Mouse (Mus musculus) liver, embryonic 16.5 days (tissue): ENCODE results near the gene Uhrf1. TPM values are rescaled to one million over a fixed set of nuclear protein-coding genes. Genes with fewer than 3 reads are reported as not detected.

Source experiments
- ATAC-seq: fragments of 200-750 bp; cut with Nextera tagmentation; 2 replicates; pipeline ENCODE4 v1.8.0; 2017; ENCODE audit warnings: low read depth, mild to moderate bottlenecking, moderate number of reproducible peaks, moderate library complexity
- H3K27ac ChIP-seq: fragments of 300-500 bp; sonication (generic); 2 replicates; pipeline ENCODE4 v1.5.1; 2014; ENCODE audit warnings: mild to moderate bottlenecking, low read length
- H3K27me3 ChIP-seq: fragments of 300-500 bp; sonication (generic); 2 replicates; pipeline ENCODE4 v1.6.1; 2014; ENCODE audit warnings: low read depth, low read length, mixed read lengths; ENCODE audit not compliant: control insufficient read depth, insufficient read depth
- H3K36me3 ChIP-seq: fragments of 300-500 bp; sonication (generic); 2 replicates; pipeline ENCODE4 v1.6.1; 2014; ENCODE audit warnings: mild to moderate bottlenecking; ENCODE audit not compliant: control insufficient read depth, insufficient read depth
- H3K4me1 ChIP-seq: fragments of 300-500 bp; sonication (generic); 2 replicates; pipeline ENCODE4 v1.6.1; 2014; ENCODE audit warnings: low read depth, low read length, mixed read lengths; ENCODE audit not compliant: control insufficient read depth
- H3K4me2 ChIP-seq: fragments of 300-500 bp; sonication (generic); 2 replicates; pipeline ENCODE4 v1.6.1; 2014; ENCODE audit warnings: low read depth, low read length, mixed read lengths
- H3K4me3 ChIP-seq: fragments of 300-500 bp; sonication (generic); 2 replicates; pipeline ENCODE4 v1.5.1; 2014; ENCODE audit warnings: low read depth, mild to moderate bottlenecking, low read length
- H3K9ac ChIP-seq: fragments of 300-500 bp; sonication (generic); 2 replicates; pipeline ENCODE4 v1.6.1; 2014; ENCODE audit warnings: low read depth, low read length
- H3K9me3 ChIP-seq: fragments of 300-500 bp; sonication (generic); replicated peaks from 2 replicates; pipeline ENCODE4 v1.6.1; 2016; ENCODE audit warnings: low read length; ENCODE audit not compliant: control insufficient read depth
- WGBS: fragments of 180-500 bp; shearing (Covaris S2); extraction: QIAGEN DNeasy Blood & Tissue Kit; methylation state at CpG from one replicate; pipeline ENCODE4 v1.1.7; 2014; ENCODE audit not compliant: insufficient replicate concordance; 5-methylcytosine and 5-hydroxymethylcytosine counted together
- polyA plus RNA-seq: library from polyadenylated mRNA; unstranded; fragments of >200 nt; fragmentation: Nextera tagmentation; extraction: Ambion mirVana; gene quantifications from 2 replicates; pipeline ENCODE4 v1.2.1, GENCODE M21; 2015

Gene Uhrf1
- polyA plus RNA-seq, 1 experiment from 2014 or later = 86.0 TPM

DNA sequence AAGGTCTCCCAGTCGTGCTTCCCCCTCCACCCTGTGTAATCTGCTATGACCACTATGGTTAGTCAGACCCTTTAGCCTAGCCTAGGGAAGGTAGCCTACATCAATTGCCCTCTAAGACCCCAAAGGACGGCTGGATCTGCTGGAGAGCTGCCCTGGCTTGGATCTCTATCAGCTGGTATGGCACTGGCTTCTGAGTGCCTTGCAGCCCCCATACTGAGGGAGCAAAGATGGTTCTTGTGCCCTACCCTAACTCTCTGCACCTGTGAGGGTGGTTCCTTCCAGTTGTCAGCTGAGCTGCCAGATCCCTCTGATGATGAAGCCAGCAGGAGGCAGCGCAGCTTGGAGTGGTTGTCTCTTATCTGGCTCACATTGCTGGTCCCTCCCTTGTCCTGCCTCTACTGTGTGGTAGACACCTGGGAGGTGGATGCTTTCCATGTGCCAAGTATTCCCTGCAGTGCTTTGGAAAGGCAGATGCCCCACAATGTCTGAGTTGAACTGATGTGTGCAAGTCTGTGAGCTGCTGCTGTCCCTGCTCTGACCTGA is 56.1 kb downstream of the Uhrf1 start:
- Histone ChIP-seq H3K4me1 (no peaks in the 10 kb centered on the region), H3K27ac (no peak overlapping the region), H3K9me3 (no peaks in the 10 kb centered on the region), H3K4me2 (no peak overlapping the region), H3K9ac (no peak overlapping the region), H3K4me3 (no peak overlapping the region), H3K27me3 (no peaks in the 10 kb centered on the region), H3K36me3 (peaks cover 6% of the 10 kb centered on the region; the same call in 1 of the 2 replicates)
- ATAC-seq = no peak
- 59% methylated on average over 3 of the region's 3 CpGs for WGBS

DNA sequence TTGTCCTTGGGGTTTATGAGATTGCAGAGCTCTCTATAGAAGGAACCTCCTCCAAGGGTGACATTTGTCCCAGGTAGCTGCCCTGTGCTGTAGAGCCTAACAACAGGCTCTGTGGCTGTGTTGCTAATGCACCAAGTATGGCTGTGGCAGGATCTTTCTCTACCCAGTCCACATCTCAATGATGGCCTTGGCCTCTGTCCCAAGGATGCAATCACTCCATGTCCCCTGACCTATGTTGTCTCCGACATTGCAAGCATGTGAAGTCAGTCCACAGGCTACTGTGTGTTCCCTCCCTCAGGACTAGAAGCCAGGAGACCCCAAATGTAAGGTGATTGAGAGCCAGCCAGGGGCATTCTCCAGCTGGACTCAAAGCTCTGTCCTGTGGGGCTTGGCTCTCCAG is 56.7 kb downstream of the Uhrf1 start:
- H3K27me3 ChIP-seq = no peaks in the 10 kb centered on the region
- H3K9me3 ChIP-seq = no peaks in the 10 kb centered on the region
- no peak overlapping the region for H3K4me3 ChIP-seq
- H3K4me2 ChIP-seq = no peak overlapping the region
- no peak overlapping the region for H3K27ac ChIP-seq
- no peaks in the 10 kb centered on the region for H3K4me1 ChIP-seq
- no peak overlapping the region for H3K9ac ChIP-seq
- peaks cover 6% of the 10 kb centered on the region; the same call in 1 of the 2 replicates for H3K36me3 ChIP-seq
- 73% methylated on average over 1 of the region's 1 CpGs for WGBS
- no peak for ATAC-seq

DNA sequence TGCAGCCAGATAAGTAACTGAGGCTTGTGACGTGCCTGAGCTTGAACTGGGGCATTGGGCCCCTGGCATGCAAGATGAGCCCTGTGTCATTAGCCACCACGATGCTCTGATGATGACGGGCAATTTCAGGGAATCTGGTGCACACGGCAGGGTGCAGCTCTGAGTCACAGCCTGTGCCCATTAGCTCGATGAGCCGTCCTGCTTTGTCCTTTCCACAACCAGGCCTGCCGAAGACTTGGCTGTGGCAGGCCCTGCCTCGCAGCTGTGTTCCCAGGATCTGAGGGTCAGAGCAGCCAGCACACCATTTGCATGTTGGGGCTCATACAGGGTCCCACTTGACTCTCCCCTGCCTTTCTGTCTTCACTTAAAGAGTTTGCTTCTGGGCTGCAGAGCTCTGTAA is 57.3 kb downstream of the Uhrf1 start:
- Histone ChIP-seq H3K27ac (no peak overlapping the region), H3K4me3 (no peak overlapping the region), H3K4me1 (no peaks in the 10 kb centered on the region), H3K9ac (no peak overlapping the region), H3K27me3 (no peaks in the 10 kb centered on the region), H3K36me3 (peaks cover 6% of the 10 kb centered on the region; the same call in 1 of the 2 replicates), H3K9me3 (no peaks in the 10 kb centered on the region), H3K4me2 (no peak overlapping the region)
- 76% methylated on average over 8 of the region's 8 CpGs for WGBS
- no peak for ATAC-seq

DNA sequence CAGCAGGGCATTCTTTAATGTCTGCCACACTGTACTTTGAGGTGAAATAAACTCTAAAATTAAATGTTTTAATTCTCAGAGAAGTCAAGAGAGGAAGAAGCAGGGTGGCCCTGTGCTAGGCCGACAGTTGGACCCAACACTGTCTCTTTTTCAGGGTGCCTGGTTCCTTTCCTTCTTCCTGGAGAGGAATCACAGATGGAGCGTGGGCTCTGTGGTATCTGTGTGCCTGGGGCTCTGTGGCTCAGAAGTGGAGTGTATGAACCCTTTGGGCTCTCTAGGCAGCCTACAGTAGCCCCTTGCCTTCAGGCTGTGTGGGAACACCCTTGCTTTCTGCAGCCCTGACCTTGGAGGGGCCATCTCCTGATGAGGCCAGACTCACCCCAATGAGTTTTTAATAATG is 58.4 kb downstream of the Uhrf1 start:
- Histone ChIP-seq H3K9ac (no peak overlapping the region), H3K9me3 (no peaks in the 10 kb centered on the region), H3K27me3 (no peaks in the 10 kb centered on the region), H3K27ac (no peak overlapping the region), H3K4me1 (no peaks in the 10 kb centered on the region), H3K36me3 (no peaks in the 10 kb centered on the region), H3K4me3 (no peak overlapping the region), H3K4me2 (no peak overlapping the region)
- WGBS = 60% methylated on average over 2 of the region's 2 CpGs
- no peak for ATAC-seq

DNA sequence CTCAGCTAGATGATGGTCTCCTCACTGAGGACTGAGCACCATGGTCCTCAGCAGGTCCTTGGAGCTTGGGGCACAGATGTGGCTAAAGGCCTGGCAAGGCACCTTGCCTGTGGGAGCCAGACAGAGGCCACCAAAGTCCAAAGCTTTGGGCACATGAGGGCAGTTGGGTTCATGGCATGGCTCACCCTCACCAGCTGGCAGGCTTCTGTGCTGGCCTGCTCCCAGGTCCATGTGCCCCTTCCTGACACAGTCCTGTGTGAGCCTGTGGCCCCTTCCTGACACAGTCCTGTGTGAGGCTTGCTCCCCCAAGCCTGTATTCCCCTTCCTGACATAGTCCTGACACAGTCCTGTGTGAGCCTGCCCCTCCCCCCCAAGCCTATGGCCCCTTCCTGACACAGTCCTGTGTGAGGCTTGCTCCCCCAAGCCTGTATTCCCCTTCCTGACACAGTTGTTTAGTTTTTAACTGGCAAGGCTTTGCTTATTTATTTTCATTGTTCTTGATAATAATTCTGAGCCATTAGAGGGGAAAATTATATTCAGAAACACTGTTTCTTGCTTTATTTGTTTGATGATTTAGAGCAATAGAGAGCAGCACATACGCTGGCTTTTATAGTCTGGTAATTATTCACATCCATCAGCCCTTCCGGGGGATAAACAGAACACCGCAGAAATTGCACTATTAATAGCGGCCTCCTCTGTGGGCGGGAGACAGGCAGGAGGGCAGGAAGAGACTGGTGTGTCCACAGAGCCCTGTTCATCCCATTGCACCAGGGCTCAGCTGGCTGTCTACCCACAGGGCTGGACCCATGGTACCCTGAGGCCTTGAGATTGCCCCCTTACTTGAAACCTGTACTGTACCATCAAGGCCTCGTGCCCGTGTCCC is 62.9 kb downstream of the Uhrf1 start:
- no peaks in the 10 kb centered on the region for H3K27me3 ChIP-seq
- no peak overlapping the region for H3K9ac ChIP-seq
- H3K4me2 ChIP-seq = no peak overlapping the region
- H3K4me1 ChIP-seq = no peaks in the 10 kb centered on the region
- H3K9me3 ChIP-seq = no peaks in the 10 kb centered on the region
- ATAC-seq = no peak; the same call in 1 of the 2 replicates
- no peak overlapping the region for H3K4me3 ChIP-seq
- H3K27ac ChIP-seq = no peak overlapping the region
- H3K36me3 ChIP-seq = no peaks in the 10 kb centered on the region
- 46% methylated on average over 7 of the region's 7 CpGs for WGBS

DNA sequence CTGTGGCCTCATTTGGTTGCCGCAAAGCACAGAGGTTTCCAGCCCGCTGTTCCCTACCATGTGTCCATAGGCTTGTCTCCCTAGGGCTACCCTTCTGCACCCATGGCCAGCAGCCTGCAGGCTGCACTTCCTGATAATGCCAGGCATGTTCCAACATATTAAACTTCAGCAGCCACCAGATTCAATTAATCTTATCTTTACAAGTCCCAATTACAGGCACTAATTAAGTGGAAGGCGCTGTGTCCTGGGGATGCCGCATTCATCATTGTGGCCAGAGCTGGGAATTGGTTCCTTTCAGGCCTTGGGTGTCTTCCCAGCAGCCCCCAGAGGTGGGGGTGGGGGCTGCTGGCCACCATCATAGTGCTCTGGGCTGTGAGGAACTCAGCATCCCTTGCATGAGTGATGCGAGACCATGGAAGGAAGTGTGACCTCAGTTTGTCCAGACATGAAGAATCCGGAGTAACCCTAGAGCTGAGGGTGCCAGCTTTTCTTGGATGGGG is 65.2 kb downstream of the Uhrf1 start:
- Histone ChIP-seq H3K9me3 (no peaks in the 10 kb centered on the region), H3K36me3 (no peaks in the 10 kb centered on the region), H3K9ac (no peak overlapping the region), H3K4me1 (no peaks in the 10 kb centered on the region), H3K27ac (no peak overlapping the region), H3K4me2 (no peak overlapping the region), H3K27me3 (no peaks in the 10 kb centered on the region), H3K4me3 (no peak overlapping the region)
- WGBS = 85% methylated on average over 6 of the region's 6 CpGs
- ATAC-seq = no peak

DNA sequence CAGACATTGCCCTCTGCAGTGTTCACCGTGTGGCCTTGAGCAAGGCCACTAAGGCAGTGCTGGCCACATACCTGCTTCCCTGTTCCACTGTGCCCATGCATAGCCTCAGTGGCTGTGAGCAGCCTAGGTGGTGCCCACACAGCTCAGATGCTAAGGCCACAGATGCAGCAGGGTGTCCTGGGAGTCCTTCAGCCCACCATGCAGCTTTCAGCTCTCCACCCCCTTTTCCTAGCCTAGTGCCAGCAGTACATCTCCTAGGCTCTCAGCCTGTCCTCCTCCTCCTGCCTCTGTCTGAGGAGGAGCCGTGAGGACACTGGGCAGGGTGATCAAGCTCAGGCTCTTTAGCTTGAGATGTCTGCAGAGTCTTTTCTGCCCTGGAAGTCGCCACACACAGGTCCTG is 67.0 kb downstream of the Uhrf1 start:
- Histone ChIP-seq H3K27ac (no peak overlapping the region), H3K36me3 (no peaks in the 10 kb centered on the region), H3K4me2 (no peak overlapping the region), H3K4me1 (peaks cover 4% of the 10 kb centered on the region; the same call in 1 of the 2 replicates), H3K9me3 (no peaks in the 10 kb centered on the region), H3K9ac (no peak overlapping the region), H3K4me3 (no peak overlapping the region), H3K27me3 (no peaks in the 10 kb centered on the region)
- 66% methylated on average over 3 of the region's 3 CpGs for WGBS
- no peak for ATAC-seq

DNA sequence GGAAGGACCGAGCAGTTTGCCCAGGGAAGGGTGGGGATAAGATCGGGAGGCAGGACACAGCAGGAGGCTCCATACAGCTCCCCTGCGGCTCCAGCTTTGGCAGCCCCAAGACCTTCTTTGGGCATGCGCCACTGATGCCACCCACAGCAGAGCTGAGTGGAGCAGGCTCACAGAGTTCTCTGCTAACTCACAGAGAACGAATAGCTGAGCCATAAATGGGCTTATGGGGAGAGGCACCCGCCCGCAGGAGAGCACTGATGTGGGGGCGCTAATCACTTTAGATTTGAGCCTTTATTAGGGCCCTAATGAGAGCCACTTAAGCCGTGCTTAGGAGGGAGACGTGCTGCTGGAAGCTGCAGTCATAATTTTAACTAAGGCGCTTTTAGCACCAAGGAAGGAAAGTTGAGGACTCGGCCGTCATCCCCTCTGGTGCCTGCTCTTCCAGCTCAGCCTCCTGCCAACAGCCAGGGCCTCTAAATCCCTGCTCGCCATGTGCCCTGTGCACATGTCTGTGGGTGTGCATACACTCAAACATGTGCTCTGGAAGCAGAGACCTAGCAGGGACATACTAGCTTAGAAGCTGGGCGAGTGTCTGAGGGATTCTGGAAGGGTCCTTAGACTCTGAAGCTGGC is 68.0 kb downstream of the Uhrf1 start:
- Histone ChIP-seq H3K4me2 (no peak overlapping the region), H3K4me3 (no peak overlapping the region), H3K9me3 (no peaks in the 10 kb centered on the region), H3K4me1 (peaks cover 4% of the 10 kb centered on the region; the same call in 1 of the 2 replicates), H3K9ac (no peak overlapping the region), H3K27me3 (no peaks in the 10 kb centered on the region), H3K27ac (no peak overlapping the region), H3K36me3 (no peaks in the 10 kb centered on the region)
- no peak for ATAC-seq
- 78% methylated on average over 15 of the region's 15 CpGs for WGBS

DNA sequence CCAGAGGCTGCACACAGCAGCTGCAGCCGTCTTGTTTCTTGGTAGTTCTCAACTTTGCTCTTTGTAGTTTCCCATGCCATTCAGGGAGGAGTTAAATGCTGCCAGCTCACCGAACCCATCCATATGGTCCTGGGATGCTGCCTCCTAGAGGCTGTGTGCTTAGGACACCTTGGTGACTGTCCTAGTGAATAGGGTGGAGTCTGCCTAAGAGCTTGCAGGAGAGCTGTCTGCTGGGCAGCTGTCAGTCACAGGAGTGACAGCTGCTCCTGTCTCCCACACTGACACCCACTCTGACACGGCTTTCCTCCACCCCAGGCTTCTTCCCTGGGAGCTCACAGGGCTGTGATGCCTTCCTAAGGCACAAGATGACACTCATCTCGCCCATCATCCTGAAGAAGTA is 69.0 kb downstream of the Uhrf1 start:
- no peak overlapping the region for H3K4me3 ChIP-seq
- ATAC-seq = no peak
- WGBS = 60% methylated on average over 4 of the region's 4 CpGs

More for the DNA sequence above, 69.0 kb downstream of the Uhrf1 start:
- H3K9ac ChIP-seq = no peak overlapping the region
- no peak overlapping the region for H3K4me2 ChIP-seq
- H3K27ac ChIP-seq = no peak overlapping the region
- H3K9me3 ChIP-seq = no peaks in the 10 kb centered on the region
- no peaks in the 10 kb centered on the region for H3K27me3 ChIP-seq
- H3K36me3 ChIP-seq = no peaks in the 10 kb centered on the region
- peaks cover 4% of the 10 kb centered on the region; the same call in 1 of the 2 replicates for H3K4me1 ChIP-seq
